Mouse (Mus musculus): ENCODE measurements around the gene Aph1c. TPM values are rescaled to one million over a fixed set of nuclear protein-coding genes. Genes with fewer than 3 reads are reported as not detected.
A peak's percentile ranks its signal among the peaks of the same experiment; 100 is the strongest.
"Not testable (repeated sequence)": the region's sequence is repeated elsewhere in the genome, so short reads cannot be mapped to it uniquely, and the experiment has no call there.

Gene Aph1c
- total RNA-seq, 2 experiments from 2014 or later, result 3.2 to 3.3 TPM

DNA sequence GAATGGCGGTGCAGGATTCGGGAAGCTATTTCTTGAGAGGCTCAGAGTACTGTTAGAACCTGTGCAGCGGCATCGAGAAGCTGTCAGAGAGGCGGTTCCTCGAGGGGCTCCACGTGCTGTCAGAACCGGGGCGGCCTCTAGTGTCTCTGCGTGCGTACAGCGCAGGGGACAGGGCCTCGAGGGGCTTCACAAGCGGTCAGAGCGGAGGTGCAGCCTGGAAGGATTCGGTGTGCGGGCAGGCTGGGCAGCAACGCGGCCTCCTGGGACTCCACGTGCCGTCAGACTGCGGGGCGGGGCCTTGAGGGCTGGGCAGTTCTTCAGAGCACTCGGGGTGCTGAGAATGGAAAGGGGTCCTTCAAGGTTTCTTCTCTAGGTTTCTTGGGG, 563 bp upstream of the Aph1c start:
- ATAC-seq (replicated peaks; ENCODE audit: low FRiP score, poor library complexity, severe bottlenecking), result peak; percentile 60

DNA sequence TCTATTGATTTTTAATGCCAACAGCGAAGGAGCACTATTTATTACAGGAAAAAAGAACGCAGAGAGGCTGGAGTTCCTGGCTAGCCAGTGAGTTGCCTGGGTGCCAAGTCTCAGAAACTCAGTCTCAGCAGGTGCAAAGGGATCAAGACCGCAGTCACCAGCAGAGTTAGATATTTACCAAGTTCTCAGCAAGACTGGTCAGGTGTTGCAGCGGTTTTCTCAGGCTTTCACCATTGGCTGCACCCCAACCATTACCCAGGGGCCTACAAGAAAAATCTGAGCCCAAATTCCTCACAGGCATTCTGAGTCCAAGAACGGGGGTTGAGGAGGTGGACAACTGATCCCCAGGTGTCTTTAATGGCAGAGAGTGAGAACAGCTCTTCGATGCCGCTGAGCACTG, 675 bp downstream of the Aph1c start:
- ATAC-seq (replicated peaks; ENCODE audit: low FRiP score, poor library complexity, severe bottlenecking), result no peak

DNA sequence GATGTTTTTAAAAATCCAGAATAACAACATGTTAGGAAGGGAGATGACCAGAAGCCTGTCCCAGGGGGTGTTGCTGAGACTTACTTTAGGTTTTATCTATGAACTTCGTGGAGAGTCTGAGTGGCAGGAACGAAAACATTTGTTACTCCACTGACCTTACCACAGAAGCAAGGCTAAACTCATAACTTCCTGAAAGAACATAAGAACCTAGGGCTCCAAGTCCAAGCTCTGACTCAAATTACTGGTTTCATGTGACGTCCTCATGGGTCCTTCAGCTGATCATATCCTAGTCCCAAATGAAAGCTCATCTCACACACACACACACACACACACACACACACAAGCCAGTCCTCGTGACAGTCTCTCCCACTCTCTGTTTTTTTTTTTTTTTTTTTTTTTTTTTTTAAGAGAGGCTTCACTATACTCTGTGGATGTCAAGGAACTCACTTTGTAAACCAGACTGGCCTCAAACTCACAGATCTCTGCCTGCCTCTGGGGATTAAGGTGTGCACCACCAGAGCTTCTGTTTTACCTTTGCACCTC, 2.1 kb downstream of the Aph1c start:
- no peak for ATAC-seq (replicated peaks; ENCODE audit: low FRiP score, poor library complexity, severe bottlenecking)

DNA sequence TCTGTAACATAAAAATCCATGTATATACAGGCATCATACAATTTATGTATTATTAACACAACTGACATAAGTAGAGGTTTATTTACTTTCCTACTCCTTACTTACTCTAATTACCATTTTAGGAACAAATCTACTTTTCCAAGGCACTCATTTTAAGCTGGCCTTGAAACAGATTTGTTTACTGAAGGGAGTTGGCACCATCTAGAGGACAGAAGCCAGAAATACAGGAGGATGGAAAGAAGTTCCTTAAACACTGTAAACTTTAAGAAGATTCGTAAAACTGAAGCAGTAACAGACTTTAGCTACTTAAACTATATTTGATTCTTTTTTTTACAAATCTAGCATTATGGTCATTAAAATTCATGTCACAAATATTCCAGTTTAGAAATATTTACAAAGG, 8.5 kb downstream of the Aph1c start:
- no peak for ATAC-seq (replicated peaks; ENCODE audit: low FRiP score, poor library complexity, severe bottlenecking)

DNA sequence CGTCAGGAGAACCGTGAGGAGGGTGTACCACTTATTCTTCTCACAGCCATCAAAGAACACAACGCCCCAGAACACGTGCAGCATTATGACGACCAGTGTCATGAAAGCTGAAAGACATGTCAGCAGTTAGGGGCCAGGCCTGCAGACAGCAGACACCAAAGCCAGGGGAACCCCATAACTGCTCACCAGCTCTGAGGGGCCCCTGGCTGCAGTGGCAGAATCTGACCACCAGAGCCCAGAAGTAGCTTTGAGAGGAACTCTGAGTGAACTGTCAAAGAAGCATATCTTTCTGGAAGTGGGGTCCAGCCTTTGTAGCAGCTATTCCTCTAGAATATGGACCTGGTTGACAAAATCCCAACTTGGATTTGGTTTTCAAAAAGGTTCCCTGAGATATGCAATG, 12.3 kb downstream of the Aph1c start:
- ATAC-seq (replicated peaks; ENCODE audit: low FRiP score, poor library complexity, severe bottlenecking), result not testable (repeated sequence)

DNA sequence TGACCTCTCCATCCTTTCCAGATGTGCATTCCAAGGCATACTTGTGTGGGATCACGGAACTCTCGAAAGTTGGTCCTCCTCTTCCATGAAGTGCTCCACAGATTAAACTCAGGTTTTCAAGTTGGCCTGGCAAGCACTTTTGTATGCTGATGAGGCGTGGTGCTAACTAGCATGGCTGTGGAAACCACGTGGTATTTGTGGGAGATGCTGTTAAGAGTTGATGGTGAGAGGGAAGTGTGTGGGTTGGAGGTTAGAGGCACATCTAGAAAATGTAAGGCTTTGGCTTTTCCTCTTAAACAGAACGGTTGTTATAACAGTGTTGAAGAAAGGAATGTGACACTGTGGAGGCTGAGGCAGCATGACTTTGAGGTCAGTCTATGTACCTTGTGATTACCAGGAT, 13.5 kb downstream of the Aph1c start:
- ATAC-seq (replicated peaks; ENCODE audit: low FRiP score, poor library complexity, severe bottlenecking), result no peak

DNA sequence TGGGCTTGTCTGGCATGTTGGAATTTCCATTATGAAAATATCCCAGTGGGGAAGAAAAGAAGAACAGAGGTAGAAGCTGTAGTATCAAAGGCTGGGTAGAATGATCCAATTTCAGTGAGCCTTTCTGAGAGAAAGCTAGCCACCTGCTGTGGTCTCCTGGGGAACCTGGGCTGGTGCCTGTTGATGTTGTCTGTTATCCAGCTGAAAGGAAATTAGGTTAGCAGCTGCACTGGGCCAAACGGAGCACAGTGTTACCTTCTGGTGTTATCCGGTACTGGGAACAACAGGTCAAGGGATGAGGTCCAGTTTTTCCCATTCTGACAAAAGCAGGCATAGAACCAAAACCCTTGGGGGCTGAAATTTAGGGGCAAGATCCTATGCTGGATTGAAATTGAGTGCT, 21.1 kb downstream of the Aph1c start:
- no peak for ATAC-seq (replicated peaks; ENCODE audit: low FRiP score, poor library complexity, severe bottlenecking)

DNA sequence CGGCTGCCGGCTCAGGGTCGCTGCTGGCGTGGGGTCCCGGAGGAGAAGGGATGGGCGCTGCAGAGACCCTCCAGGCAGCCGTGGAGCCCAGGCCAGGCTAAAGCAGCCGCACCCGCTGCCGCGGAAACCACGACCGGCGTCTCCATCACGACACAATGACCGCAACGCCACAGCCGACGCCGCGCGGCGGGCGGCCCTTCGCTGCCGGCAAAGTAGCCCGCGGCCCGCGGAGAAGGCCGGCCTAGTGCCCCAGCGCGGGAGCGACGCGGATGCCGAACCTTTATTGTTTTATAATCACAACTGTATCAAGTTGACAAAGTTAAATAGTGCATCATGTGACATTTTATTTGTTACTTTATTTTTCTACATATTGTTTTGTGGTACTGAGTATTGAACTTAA, 28.6 kb downstream of the Aph1c start:
- not testable (repeated sequence) for ATAC-seq (replicated peaks; ENCODE audit: low FRiP score, poor library complexity, severe bottlenecking)

DNA sequence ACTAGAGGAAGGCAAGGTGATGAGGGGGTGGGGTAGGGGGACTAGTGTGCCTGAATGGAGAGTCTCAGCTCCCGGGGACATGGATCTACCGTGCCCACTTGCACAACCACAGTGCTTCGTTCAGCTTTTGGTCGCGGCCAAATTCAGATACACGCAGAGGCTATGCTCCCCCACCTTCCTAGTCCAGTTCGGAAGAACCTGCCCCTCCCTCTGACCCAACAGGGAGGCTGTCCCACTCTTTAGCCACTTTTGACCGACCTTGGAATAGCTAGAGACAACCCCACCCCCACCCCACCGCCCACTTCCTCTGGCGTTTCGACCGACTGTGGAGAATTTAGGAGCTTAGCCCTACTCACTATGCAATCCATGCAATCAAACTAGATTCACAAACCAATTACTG, 32.6 kb downstream of the Aph1c start:
- 0 out of 2 replicates have a peak, but pooled peaks have one; percentile 8 for ATAC-seq (replicated peaks; ENCODE audit: low FRiP score, poor library complexity, severe bottlenecking)

DNA sequence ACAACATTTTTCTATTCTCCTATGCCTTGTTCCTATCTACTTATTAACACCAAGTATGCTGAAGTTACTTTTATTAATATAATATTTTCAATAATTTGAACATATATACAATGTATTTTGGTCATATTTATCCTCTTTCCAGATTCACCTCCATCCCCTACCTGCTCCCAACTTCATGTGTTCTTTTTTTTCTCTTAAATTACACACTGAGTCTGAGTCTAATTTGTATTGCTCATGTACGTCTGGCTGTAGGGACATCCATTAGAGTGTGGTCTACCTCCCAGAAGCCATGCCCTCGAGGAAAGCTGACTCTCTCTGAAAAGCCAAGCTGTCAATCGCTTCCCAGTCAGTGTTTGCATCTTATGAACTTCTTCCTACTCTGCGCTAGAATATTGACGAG, 37.8 kb downstream of the Aph1c start, which contains the start of gene Gm10647:
TSS of gene Gm10647 (plus strand) at position 301 of the 400 bp plus-strand sequence.
- no peak for ATAC-seq (replicated peaks; ENCODE audit: low FRiP score, poor library complexity, severe bottlenecking)

DNA sequence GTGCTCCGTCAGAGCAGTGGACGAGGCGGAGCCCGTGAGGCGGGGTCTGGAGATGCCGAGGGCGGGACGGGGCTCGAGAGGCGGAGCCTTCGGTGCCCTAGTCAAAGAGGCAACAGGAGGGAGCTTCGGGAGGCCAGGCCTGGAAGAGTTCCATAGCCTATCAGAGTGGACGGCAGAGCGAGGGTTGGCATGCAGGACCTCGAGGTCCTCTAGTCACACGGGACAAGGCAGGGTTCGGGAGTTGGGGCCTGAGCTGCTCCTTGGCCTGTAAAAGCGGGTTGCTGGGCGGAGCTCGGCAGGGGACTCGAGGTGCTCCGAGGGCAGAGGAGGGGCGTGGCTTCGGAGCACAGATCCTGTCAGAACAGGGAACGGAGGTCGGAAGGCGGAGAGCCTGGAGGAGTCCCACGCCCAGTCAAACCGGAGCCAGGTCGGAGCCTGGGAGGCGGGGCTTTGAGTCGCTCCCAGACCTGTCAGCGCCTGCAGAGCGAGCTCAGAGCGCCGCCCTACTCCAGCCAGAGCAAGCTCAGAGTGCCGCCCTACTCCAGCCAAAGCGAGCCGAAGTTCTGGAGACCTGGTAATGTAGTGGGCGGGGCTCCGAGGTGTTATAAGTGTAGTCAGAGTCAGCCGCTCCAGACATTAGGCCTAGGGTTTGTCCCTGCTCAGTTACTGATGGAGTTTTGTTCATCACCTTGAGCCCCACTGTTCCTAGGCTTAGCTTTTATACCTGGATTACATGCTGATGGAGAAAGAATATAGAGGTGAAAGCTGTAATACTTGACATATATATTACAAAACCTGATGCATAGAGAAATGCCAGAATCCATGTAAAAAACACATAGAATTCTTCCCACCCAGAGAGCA, 38.8 kb downstream of the Aph1c start, which contains the start of gene Aph1b:
TSS of gene Aph1b (minus strand) at position 27 of the 861 bp plus-strand sequence.
- peak; percentile 95 for ATAC-seq (replicated peaks; ENCODE audit: low FRiP score, poor library complexity, severe bottlenecking)

DNA sequence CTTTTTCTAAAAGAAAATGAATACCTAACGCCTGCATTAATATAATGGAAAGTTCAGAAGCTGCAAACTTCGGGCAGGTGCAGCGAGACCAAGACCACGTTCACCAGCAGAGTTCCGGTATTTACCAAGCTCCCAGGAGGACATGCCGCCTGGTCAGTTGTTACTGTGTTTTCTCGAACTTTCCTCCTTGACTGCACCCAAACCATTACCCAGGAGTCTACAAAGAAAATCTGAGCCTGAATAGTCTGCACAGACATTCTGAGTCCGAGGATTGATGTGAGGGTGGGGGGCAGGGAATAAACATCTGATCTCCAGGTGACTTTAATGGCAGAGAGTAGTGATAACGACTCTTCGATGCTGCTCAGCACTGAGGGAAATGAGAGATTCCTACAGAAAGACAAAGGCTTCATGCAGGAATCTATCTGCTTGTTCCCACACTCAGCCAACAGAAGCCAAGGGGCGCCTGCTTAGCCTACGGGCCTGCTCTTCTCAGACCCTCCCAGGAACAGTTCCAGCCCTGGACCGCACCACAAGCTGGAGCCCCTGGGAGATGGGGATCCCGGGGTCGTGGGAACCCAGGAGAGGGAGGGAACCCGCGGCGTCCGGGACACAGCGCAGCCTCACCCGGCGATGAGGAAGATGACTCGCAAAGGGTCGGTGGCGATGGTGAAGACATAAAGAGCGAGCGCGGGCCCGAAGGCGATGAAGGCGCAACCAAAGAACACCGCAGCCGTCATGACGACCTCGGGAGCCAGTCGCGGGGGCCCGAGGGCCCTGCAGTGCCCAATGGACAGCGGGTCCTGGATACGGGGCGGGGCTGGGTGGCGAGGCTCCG, 39.7 kb downstream of the Aph1c start:
- ATAC-seq (replicated peaks; ENCODE audit: low FRiP score, poor library complexity, severe bottlenecking), result no peak

DNA sequence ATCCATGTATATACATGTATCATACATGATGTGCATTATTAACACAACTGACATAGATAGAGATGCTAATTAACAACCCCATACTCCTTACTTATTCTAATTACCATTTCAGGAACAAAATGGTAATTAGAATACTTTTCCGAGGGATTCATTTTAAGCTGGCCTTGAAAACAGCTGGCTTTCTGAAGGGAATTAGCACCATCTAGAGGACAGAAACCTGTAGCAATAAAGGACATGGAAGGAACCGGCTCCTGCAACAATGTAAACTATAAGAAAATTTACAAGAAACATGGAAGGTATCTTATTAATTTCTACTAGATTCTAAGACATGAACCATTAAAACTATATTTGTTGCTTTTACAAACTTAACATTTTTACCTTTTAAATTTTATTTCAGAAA, 46.7 kb downstream of the Aph1c start:
- ATAC-seq (replicated peaks; ENCODE audit: low FRiP score, poor library complexity, severe bottlenecking), result no peak

DNA sequence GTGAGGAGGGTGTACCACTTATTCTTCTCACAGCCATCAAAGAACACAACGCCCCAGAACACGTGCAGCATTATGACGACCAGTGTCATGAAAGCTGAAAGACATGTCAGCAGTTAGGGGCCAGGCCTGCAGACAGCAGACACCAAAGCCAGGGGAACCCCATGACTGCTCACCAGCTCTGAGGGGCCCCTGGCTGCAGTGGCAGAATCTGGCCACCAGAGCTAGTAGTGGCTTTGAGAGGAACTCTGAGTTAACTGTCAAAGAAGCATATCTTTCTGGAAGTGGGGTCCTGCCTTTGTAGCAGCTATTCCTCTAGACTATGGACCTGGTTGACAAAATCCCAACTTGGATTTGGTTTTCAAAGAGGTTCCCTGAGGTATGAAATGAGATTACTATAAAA, 50.0 kb downstream of the Aph1c start:
- ATAC-seq (replicated peaks; ENCODE audit: low FRiP score, poor library complexity, severe bottlenecking), result peak; percentile 70

DNA sequence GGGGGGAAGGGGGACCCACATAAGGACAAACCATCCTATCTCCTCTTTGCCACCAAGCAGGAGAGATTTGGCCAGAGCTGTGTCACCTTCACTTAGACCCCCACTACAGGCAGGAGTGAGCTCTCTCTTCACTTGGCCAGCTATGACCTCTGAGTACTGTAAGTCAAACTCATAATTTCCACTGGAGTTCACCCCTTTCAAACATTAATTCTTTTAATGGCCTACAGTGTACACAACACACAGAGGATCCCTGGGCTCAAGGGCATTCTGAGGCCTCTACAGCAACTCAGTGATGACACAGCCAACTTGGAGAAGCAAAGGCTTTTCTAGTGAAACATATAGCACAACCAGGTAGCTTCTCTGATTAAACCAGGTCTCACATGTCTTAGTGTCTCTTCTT, 63.8 kb downstream of the Aph1c start:
- ATAC-seq (replicated peaks; ENCODE audit: low FRiP score, poor library complexity, severe bottlenecking), result no peak

DNA sequence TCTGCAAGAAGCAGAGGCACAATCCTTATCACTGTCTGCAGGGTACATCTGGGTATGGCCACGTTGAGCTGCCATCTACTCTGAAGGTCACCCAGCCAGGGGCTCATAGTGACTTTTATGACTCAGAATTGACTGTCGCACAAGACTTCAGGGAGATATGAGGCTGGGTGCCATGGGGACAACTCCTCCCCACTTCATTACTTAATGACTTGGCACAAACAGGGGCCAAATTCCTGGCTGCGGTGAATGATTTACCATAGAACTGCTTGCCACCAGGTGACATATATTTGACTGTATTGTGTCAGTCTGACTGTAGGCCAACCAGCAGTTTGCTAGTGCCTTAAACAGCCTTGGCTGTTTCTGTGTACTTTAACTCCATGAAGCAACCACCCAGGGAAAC, 65.3 kb downstream of the Aph1c start:
- ATAC-seq (replicated peaks; ENCODE audit: low FRiP score, poor library complexity, severe bottlenecking), result no peak

DNA sequence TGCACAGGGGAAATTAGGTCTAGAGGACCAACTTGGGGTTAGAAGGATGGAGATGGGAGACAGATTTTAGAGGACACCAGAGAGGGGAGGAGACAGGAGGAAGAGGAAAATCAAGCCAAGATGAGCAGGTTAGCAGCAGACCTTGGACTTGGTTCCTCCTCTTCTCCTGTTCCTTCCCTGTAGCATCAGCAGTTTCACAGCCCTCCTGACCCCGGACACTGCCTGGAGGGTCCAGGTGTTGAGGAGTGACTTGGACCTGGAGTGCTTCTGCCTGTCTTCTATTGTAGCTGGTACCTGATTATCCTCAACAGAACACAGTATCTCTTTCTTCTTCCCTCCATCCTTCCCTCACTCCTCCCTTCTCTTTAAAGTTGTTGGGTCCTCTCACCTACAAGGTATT, 65.8 kb downstream of the Aph1c start:
- ATAC-seq (replicated peaks; ENCODE audit: low FRiP score, poor library complexity, severe bottlenecking), result no peak
